Mouse (Mus musculus) CD8-positive naive resting alpha-beta T cell, adult 2 months (primary cell): Measurements from ENCODE around the gene Pik3r4.

Experiments used
- DNase-seq, 2 experiments: peaks; one replicate each; pipeline ENCODE4 v3.0.0; 2022; ENCODE audit warnings: low read depth in 2 of 2, low spot score in 2 of 2

The Pik3r4 gene

DNA sequence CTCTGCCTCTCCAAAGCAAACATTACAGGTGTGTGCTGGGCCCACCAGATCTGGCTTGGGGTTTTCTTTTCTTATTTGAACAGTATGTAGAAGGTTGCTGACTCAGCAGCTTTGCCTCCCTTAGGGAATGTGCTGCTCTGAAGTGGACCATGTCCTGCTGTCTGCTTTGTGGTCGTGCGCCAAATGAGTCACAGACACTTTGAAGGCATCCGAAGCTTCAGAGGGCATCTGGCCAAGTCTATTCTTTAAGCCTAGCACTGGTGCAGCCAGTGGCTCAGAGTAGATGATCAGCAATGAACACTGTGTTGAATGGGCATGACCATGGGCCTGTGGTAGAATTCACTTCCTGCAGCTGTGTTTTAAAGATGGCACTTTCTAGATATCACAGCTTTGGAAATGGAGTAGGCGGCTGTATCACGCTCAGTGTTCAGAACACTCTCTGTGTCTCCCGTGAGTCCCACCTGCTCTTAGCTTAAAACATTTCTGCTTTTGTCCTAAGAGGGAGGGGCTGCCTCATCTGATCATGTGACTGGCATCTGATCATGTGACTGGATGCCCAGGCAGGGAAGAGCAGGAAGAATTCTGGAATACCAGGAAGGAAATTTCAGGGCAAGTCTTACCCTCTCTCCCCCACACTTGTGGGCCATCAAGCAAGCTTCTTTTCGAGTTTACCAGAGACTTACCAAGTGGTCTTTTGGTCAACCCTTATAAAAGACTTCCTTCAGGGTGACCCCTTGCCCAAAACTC, 54.2 kb downstream of the Pik3r4 start:
- DNase-seq, result no peak

DNA sequence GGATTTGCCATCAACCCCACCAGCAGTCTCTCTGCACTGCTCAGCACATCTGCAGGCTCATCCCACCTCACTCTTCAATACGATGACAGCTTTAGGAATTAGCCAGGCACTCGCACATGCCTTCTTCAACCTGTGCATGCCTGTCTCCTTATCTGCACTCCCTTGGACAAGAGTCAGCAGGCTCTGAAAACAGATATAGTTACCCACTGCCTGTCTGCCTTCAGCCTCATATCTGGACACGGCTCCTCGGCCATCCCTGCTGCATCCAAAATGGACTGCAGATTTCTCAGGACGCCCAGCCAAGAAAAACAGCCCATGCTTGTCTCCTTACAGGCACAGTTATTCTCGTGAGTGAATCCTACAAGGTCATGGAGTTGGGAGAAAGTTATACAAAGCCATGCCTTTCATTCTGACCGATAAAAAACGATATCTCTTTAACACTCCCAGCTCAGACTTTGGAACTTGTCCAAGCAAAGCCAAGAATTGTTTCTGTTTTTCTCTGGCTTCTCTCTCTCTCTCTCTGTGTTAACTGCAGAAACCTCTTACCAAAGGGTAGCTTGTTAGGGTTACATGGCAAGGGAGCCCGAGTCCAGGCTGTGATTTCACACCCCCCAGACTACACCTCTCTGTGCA, 55.1 kb downstream of the Pik3r4 start:
- no peak for DNase-seq

DNA sequence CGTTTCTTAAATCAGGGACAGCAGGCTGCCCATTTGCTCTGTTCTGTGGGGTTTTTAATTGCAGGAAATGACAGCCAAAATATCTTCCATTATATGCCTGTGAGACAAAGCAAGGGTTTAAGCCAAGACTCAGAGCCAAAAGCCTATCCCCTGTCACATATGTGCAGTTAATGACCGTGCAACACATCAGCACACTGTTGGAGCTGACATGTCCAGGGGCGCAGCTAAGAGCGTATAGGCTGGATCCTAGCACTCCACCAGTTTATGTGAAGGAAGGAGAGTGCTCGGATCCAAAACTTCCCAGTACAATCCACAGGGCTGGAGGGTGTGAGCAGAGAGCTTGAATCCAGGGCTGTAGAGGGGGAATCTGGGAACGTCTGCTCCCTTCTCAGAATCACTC, 57.9 kb downstream of the Pik3r4 start:
- DNase-seq, result no peak

DNA sequence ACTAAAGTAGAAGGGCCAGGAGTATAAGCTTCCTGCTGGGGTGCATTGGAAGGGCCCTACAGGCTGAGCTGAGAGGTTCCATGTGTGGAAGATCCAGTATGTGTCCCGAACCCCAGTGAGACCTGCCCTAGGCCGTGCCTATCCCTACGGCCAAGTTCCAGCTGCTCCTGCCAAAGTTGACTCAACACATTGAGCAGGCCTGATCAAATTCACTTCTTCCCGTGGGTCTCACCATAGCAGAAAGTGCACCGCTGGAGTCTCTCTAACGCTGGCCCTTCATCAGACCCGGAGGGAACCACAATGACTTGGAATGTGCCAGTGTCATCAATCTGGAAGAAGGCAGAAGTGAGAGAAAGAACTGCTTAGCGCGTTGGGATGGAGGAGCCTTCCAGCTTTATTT, 59.2 kb downstream of the Pik3r4 start:
- no peak for DNase-seq

DNA sequence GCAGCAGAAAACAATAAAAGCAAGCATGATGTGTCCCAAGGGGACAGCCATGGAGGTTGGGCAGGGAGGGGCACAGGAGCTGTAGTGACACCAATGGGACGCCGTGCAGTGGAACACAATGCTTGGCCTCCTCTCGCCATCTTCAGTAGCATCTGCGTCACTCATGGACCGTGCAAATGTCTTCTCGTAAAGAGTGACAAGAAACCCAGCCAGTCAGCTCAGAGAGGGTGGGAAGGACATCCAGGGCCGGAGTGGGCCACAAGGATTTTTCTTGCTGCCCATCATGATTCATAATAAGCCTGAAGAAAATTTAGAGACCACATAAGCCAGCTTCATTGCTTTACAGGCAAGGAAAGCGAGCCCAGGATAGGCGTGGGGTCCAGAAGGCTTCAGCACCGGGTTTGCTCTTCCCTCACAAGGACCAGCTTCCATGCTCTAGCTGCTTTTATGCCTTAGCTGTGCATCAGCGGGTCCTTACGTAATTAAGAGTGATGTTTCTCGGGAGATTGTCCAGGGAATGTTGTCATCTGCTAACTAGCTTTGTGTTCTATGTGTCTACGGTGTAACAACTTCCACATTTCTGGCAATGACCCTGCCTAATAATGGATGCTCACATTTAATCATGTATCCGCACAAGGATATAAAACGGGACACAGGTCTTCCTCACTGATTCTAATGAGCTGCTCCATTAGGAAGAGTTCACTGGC, 61.6 kb downstream of the Pik3r4 start:
- no peak for DNase-seq

GRCm38 (mm10) chr9:105705011-105705410, 62.2 kb downstream of the Pik3r4 start:
- no peak for DNase-seq

DNA sequence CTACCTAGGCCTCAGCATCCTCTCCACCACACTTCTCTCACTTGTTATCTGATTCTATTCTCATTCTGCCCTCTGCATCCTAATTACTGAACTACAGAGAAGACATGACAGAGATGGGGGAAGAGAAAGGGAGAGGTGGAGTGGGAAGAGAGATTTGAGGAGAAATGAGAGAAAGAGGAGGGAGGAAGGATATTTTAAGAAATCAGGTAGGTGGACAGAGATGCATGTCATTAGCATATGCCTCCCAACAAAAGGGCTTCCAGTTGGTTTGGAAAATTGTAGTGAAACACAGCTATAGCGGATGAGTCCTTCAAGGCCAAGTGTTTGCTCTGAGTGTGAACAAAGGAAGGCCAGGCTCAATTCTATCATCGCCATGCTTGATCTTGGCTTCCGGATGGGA, 69.3 kb downstream of the Pik3r4 start:
- no peak for DNase-seq

- DNase-seq, result no peak
Measured at GRCm38 (mm10) chr9:105719367-105719766, 76.6 kb downstream of the Pik3r4 start.

DNA sequence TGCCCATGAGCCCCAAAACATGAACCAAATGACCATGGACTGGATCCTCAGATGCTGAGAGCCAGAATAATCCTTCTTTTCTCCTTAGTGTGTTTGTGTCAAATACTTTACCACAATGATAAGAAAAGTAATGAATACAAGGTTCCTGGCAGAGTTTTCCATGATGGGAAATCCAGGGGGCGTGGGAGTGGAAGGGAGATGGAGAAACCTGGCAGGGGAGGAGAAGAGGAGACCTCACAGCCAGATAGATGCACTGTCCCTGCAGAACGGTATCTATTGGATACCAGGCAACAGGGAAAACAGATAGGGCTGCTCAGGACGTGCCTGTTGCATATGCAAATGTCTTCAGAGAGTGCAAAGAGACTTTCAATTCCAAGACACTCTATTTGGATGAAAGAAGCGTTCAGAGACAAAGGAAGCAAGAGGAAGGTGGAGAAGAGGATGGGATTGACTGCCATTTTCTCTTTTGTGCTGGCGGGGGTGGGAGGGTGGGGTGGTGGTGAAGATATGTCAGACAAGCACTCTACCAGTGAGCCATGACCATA, 77.1 kb downstream of the Pik3r4 start:
- DNase-seq, result no peak

DNA sequence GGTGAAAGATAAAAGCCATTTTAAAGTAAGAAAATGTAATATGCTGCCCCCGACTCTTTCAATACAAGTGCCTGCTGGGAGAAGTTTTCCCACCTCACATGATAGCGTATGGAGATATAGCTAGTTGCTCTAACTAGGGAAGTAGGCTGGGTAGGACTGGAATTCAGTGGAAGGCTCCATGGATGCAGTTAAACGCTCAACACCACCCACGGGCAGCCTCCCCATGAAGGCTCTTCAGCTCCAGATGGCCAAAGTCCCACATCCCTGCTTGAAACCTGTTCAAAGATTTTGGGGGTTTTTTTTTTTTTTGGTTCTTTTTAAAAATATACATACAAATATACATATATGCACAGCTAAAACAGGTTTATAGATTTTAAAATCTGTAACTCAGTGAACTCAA, 77.7 kb downstream of the Pik3r4 start:
- DNase-seq, result no peak

GRCm38 (mm10) chr9:105731976-105732375, 89.2 kb downstream of the Pik3r4 start:
- DNase-seq, result no peak

GRCm38 (mm10) chr9:105734651-105735050, 91.9 kb downstream of the Pik3r4 start:
- no peak for DNase-seq

DNA sequence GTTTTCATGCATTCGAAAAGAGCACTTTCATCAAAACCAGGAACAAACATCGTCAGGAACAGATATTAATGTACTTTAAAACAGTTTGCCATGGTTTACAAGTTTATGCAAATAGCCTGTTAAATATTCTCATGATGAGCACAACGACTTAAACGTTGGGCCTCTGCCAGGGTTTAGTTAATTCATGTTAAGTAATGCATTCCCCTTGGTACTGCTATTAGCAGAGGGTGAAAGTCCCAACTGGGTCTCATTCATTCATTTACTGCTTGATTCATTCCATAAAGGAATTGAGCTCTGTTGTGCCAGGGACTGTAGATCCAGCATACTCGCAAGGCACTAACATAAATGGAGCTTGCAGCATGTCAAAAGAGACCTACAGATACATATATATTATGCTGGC, 92.4 kb downstream of the Pik3r4 start:
- no peak for DNase-seq
